Mouse (Mus musculus) forebrain, embryonic 13.5 days (tissue): ENCODE data around the gene Slc25a47. TPM values are rescaled to one million over a fixed set of nuclear protein-coding genes. Genes with fewer than 3 reads are reported as not detected.

ENCODE experiments used
- ATAC-seq: fragments of 200-750 bp; cut with Nextera tagmentation; 2 replicates; pipeline ENCODE4 v1.8.0; 2017
- H3K27ac ChIP-seq: fragments of 300-500 bp; sonication (generic); 2 replicates; pipeline ENCODE4 v1.5.1; 2015; ENCODE audit warnings: inconsistent platforms, mild to moderate bottlenecking, moderate library complexity
- H3K27me3 ChIP-seq: fragments of 300-500 bp; sonication (generic); 2 replicates; pipeline ENCODE4 v1.6.1; 2015; ENCODE audit warnings: mild to moderate bottlenecking, inconsistent platforms
- H3K36me3 ChIP-seq: fragments of 300-500 bp; sonication (generic); 2 replicates; pipeline ENCODE4 v1.6.1; 2015; ENCODE audit warnings: mild to moderate bottlenecking, inconsistent platforms; ENCODE audit not compliant: poor library complexity, severe bottlenecking
- H3K4me1 ChIP-seq: fragments of 300-500 bp; sonication (generic); 2 replicates; pipeline ENCODE4 v1.6.1; 2015; ENCODE audit warnings: inconsistent platforms
- H3K4me2 ChIP-seq: fragments of 300-500 bp; sonication (generic); 2 replicates; pipeline ENCODE4 v1.6.1; 2015; ENCODE audit warnings: inconsistent platforms, mild to moderate bottlenecking, moderate library complexity
- H3K4me3 ChIP-seq: fragments of 300-500 bp; sonication (generic); 2 replicates; pipeline ENCODE4 v1.5.1; 2015; ENCODE audit warnings: mild to moderate bottlenecking, inconsistent platforms
- H3K9ac ChIP-seq: fragments of 300-500 bp; sonication (generic); 2 replicates; pipeline ENCODE4 v1.6.1; 2015; ENCODE audit warnings: mild to moderate bottlenecking, inconsistent platforms
- H3K9me3 ChIP-seq: fragments of 300-500 bp; sonication (generic); replicated peaks from 2 replicates; pipeline ENCODE4 v1.6.1; 2016; ENCODE audit warnings: inconsistent platforms
- WGBS: fragments of 180-500 bp; shearing (Covaris S2); methylation state at CpG from one replicate; pipeline ENCODE4 v1.1.7; 2015; 5-methylcytosine and 5-hydroxymethylcytosine counted together
- polyA plus RNA-seq: library from polyadenylated mRNA; unstranded; fragments of >200 nt; fragmentation: Nextera tagmentation; extraction: Ambion mirVana; gene quantifications from 2 replicates; pipeline ENCODE4 v1.2.1, GENCODE M21; 2015

Slc25a47 gene
- 14.6 and 15.6 TPM in 2 replicates for polyA plus RNA-seq

DNA sequence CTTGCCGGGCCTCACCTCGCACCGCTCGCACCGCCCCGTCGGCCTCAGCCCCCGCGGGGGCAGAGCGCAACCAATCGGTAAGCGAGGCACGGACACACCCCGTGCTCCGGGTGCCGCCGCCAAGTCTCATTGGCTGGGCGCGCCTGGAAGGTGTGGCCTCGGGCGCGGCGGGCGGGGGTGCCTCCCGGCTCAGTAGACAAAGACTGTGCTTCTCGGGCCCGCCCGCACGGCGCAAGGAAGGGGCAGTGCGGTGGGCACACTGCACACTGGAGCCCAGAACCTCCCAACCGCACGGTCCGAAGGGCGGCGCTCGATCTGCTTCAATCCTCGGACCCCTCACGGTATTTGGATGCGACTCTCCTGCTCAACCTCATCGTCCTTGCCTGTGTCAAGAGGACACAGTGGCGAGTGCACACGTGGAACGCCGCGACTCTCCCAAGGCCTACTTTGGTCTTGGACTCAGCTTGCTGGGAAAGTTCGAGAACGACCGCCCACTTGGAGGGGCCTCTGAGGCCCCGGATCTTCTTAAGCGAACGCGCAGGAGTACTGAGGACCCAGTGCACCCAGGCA, at the start of gene Slc25a47, which contains the start of gene Slc25a29:
Gene Slc25a47, plus strand, starts transcription at position 207 of the 570 bp plus-strand sequence.
Gene Slc25a29, minus strand, starts transcription at position 44 of the 570 bp plus-strand sequence.
- H3K36me3 ChIP-seq: peaks cover 13% of the 10 kb centered on the region
- peak within 1 kb of the TSS; percentile 86 for H3K9ac ChIP-seq
- peak within 1 kb of the TSS; percentile 96 for H3K4me2 ChIP-seq
- H3K27me3 ChIP-seq: no peaks in the 10 kb centered on the region
- peaks cover 61% of the 10 kb centered on the region for H3K4me1 ChIP-seq
- H3K4me3 ChIP-seq: peak within 1 kb of the TSS; percentile 74
- no peaks in the 10 kb centered on the region for H3K9me3 ChIP-seq
- WGBS: under 1% methylated on average over 50 of the region's 53 CpGs
- peak within 1 kb of the TSS; percentile 87 for H3K27ac ChIP-seq
- ATAC-seq: peak; percentile 100

- H3K27ac ChIP-seq: no peak overlapping the region
- peaks cover 17% of the 10 kb centered on the region for H3K9me3 ChIP-seq
- peaks cover 17% of the 10 kb centered on the region for H3K36me3 ChIP-seq
- no peaks in the 10 kb centered on the region for H3K27me3 ChIP-seq
- no peak for ATAC-seq
- no peak overlapping the region for H3K9ac ChIP-seq
- no peak overlapping the region for H3K4me2 ChIP-seq
- WGBS: 90% methylated on average over 2 of the region's 2 CpGs
- no peak overlapping the region for H3K4me3 ChIP-seq
- peaks cover 16% of the 10 kb centered on the region for H3K4me1 ChIP-seq
Observed at GRCm38 (mm10) chr12:108787329-108787728, 48.5 kb upstream of the Slc25a47 start.

GRCm38 (mm10) chr12:108792152-108792545, 43.7 kb upstream of the Slc25a47 start:
- H3K27me3 ChIP-seq: no peaks in the 10 kb centered on the region
- H3K9me3 ChIP-seq: no peaks in the 10 kb centered on the region
- WGBS: under 1% methylated on average over 52 of the region's 52 CpGs
- H3K4me1 ChIP-seq: peaks cover 40% of the 10 kb centered on the region
- H3K27ac ChIP-seq: peak overlapping the region; percentile 97
- peak; percentile 34 for ATAC-seq
- H3K36me3 ChIP-seq: no peaks in the 10 kb centered on the region
- peak overlapping the region; percentile 59 for H3K4me2 ChIP-seq
- peak overlapping the region; percentile 80 for H3K9ac ChIP-seq
- peak overlapping the region; percentile 100 for H3K4me3 ChIP-seq

GRCm38 (mm10) chr12:108792546-108793452, 43.0 kb upstream of the Slc25a47 start, which contains the start of gene Yy1:
Gene Yy1 (plus strand): TSS chr12:108792973.
- peak; percentile 96 for ATAC-seq

DNA sequence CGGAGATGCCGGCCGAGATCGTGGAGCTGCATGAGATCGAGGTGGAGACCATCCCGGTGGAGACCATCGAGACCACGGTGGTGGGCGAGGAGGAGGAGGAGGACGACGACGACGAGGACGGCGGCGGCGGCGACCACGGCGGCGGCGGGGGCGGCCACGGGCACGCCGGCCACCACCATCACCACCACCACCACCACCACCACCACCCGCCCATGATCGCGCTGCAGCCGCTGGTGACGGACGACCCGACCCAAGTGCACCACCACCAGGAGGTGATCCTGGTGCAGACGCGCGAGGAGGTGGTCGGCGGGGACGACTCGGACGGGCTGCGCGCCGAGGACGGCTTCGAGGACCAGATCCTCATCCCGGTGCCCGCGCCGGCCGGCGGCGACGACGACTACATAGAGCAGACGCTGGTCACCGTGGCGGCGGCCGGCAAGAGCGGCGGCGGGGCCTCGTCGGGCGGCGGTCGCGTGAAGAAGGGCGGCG, 42.3 kb upstream of the Slc25a47 start:
- ATAC-seq: no peak
- Histone ChIP-seq H3K9me3 (no peaks in the 10 kb centered on the region), H3K4me1 (peaks cover 42% of the 10 kb centered on the region), H3K36me3 (no peaks in the 10 kb centered on the region), H3K27me3 (no peaks in the 10 kb centered on the region), H3K27ac (peak overlapping the region; percentile 97), H3K4me3 (peak overlapping the region; percentile 100), H3K9ac (peak overlapping the region; percentile 93), H3K4me2 (peak overlapping the region; percentile 79)
- WGBS: under 1% methylated on average over 47 of the region's 71 CpGs

More at GRCm38 (mm10) chr12:108792546-108793452, 43.0 kb upstream of the Slc25a47 start, which contains the start of gene Yy1:
- Histone ChIP-seq H3K36me3 (no peaks in the 10 kb centered on the region), H3K4me2 (peak within 1 kb of the TSS; percentile 79), H3K9ac (peak within 1 kb of the TSS; percentile 93), H3K27me3 (no peaks in the 10 kb centered on the region), H3K4me1 (peaks cover 42% of the 10 kb centered on the region), H3K9me3 (no peaks in the 10 kb centered on the region), H3K4me3 (peak within 1 kb of the TSS; percentile 100), H3K27ac (peak within 1 kb of the TSS; percentile 97)
- WGBS: under 1% methylated on average over 86 of the region's 127 CpGs

DNA sequence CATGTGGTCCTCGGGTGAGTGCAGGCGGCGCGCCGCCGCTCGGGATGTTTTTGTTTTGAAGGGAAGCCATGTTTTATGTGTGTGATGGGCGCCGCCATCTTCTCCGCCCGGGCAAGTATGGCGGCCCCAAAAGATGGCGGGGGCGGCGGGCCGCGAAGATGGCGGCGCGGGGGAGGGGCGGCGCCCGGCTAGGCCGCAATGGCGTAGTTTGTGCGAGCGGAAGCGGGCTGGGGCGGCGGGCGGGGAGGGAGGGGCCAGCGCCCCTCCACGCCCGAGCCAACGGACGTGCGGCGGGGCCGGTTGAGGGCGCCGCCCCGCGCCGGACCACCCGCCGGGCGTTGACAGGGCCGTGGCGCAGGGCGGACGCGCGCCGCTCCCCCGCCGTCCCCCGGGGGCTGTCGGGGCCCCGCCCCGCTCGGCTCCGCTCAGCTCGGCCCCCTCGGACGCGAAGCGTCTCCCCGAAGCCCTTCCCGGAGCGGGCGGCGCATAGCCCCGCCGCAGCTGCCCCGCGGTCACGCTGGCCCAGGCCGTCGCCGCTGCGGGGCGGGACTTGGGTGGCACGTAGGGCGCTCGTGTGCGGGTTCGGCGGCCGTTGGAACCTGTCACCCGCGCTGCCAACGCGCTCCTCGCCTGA, 41.7 kb upstream of the Slc25a47 start:
- Histone ChIP-seq H3K4me2 (peak overlapping the region; percentile 79), H3K27me3 (no peaks in the 10 kb centered on the region), H3K4me3 (peak overlapping the region; percentile 100), H3K27ac (peak overlapping the region; percentile 97), H3K36me3 (no peaks in the 10 kb centered on the region), H3K9ac (peak overlapping the region; percentile 93), H3K9me3 (no peaks in the 10 kb centered on the region), H3K4me1 (peaks cover 42% of the 10 kb centered on the region)
- under 1% methylated on average over 63 of the region's 94 CpGs for WGBS
- ATAC-seq: peak; percentile 70

- peak overlapping the region; percentile 97; the same call in 1 of the 2 replicates for H3K27ac ChIP-seq
- no peak for ATAC-seq
- H3K27me3 ChIP-seq: no peaks in the 10 kb centered on the region
- 17% methylated on average over 9 of the region's 9 CpGs for WGBS
- H3K4me1 ChIP-seq: peaks cover 47% of the 10 kb centered on the region
- H3K4me2 ChIP-seq: peak overlapping the region; percentile 79
- peak overlapping the region; percentile 93 for H3K9ac ChIP-seq
- 0 out of 2 replicates have a peak, but pooled peaks cover 2% of the 10 kb centered on the region for H3K36me3 ChIP-seq
- peak overlapping the region; percentile 100 for H3K4me3 ChIP-seq
- no peaks in the 10 kb centered on the region for H3K9me3 ChIP-seq
Observed at GRCm38 (mm10) chr12:108794979-108795537, 40.8 kb upstream of the Slc25a47 start.

DNA sequence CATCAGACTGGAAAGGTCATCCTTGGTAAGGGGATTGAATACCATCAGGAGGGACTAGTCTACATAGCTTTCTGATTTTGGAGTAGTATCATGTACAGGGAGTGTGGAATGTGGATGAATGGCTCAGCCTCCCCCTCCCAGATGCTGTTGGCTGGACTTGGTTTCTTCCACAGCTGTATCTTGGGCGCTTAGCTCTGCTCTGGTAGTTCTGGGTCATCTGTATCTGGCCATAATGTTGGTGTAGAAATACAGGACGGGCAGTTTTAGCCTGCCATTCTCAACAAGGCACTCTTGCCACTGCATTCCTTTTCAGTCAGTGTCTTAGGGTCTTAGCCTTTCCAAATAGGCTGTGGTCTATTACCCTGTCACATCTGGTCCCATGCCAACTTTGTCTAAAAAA, 34.2 kb upstream of the Slc25a47 start:
- Histone ChIP-seq H3K27ac (no peak overlapping the region), H3K36me3 (peaks cover 5% of the 10 kb centered on the region; the same call in 1 of the 2 replicates), H3K27me3 (no peaks in the 10 kb centered on the region), H3K4me2 (no peak overlapping the region), H3K9ac (no peak overlapping the region), H3K4me1 (peaks cover 28% of the 10 kb centered on the region), H3K9me3 (no peaks in the 10 kb centered on the region), H3K4me3 (no peak overlapping the region)
- no peak for ATAC-seq
- 80% methylated on average over 2 of the region's 2 CpGs for WGBS

GRCm38 (mm10) chr12:108804388-108804787, 31.5 kb upstream of the Slc25a47 start:
- Histone ChIP-seq H3K4me1 (peaks cover 20% of the 10 kb centered on the region), H3K9ac (no peak overlapping the region), H3K36me3 (peaks cover 24% of the 10 kb centered on the region), H3K4me3 (no peak overlapping the region), H3K27me3 (no peaks in the 10 kb centered on the region), H3K4me2 (no peak overlapping the region), H3K27ac (no peak overlapping the region), H3K9me3 (no peaks in the 10 kb centered on the region)
- WGBS: 93% methylated on average over 2 of the region's 2 CpGs
- ATAC-seq: no peak

- no peaks in the 10 kb centered on the region for H3K27me3 ChIP-seq
- WGBS: 91% methylated on average over 2 of the region's 2 CpGs
- peaks cover 32% of the 10 kb centered on the region for H3K36me3 ChIP-seq
- no peak for ATAC-seq
- H3K9ac ChIP-seq: no peak overlapping the region
- H3K4me1 ChIP-seq: peaks cover 11% of the 10 kb centered on the region; the same call in 1 of the 2 replicates
- H3K27ac ChIP-seq: no peak overlapping the region
- no peak overlapping the region for H3K4me3 ChIP-seq
- H3K9me3 ChIP-seq: no peaks in the 10 kb centered on the region
- no peak overlapping the region for H3K4me2 ChIP-seq
Observed at GRCm38 (mm10) chr12:108808465-108808864, 27.4 kb upstream of the Slc25a47 start.

DNA sequence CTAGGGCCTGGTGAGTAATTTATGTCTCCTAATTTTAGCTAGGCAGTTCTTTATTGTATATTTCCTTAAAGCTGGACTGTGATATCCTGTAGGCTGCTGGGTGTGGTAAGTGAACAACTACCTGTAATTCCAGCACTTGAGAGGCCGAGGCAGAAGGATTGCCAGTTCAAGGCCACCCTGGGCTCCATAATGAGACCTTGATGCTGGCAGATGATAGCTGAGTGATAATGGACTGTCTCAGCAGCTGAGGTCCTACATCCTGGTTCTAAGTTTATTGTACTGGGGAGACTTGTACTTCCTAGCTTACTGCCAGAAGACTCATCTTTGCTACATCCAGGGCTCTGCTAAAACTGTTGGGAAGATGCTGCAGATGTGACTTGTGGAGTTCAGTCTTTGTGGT, 26.1 kb upstream of the Slc25a47 start:
- H3K4me2 ChIP-seq: no peak overlapping the region
- H3K4me3 ChIP-seq: no peak overlapping the region
- WGBS: 87% methylated on average over 1 of the region's 1 CpGs
- H3K9me3 ChIP-seq: no peaks in the 10 kb centered on the region
- peaks cover 40% of the 10 kb centered on the region for H3K36me3 ChIP-seq
- ATAC-seq: no peak
- peaks cover 11% of the 10 kb centered on the region; the same call in 1 of the 2 replicates for H3K4me1 ChIP-seq
- H3K9ac ChIP-seq: no peak overlapping the region
- H3K27ac ChIP-seq: no peak overlapping the region
- no peaks in the 10 kb centered on the region for H3K27me3 ChIP-seq
